Mouse (Mus musculus): ENCODE data around the gene Jak3.
A peak's percentile ranks its signal among the peaks of the same experiment; 100 is the strongest.

Jak3 gene

DNA sequence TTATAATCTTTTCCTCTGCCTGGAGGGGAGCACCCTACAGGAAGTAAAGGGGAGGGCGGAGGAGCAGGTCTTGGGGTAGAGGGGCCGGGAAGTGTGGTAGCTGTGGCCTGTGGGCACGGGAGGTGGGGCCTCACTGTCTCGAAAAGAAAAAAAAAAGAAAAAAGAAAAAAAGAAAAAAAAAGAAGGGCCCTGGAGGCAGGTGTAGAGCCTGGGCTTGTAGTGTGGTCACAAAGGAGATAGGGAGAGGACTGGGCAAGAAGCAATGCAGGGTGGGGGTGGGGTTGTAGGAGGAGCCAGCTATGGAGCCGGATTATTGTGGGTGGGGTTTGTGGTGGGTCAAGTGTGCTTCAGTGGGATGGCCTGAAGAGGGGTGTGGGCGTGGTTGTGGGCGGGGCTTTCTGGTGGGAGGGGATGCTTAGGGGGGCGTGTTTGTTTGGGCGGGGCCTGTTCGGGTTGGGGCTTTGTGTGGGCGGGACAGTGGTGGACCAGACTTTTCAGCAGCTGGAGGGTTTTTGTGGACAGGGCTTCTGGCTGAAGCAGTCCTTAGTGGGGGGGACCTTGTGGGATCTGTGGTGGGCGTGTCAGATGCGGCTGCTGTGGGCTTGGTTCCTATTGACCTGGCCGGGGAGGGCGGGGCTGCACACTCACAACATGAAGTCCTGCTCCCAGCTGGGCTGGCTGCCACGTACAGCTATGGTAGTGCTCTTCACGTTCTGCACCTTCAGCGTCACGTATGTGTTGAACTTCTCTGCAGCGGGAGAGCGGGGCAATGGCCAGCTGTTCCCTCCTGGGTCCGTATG lies 10.6 kb upstream of the Jak3 start:
- DNase-seq (ENCODE audit: low spot score): peak; percentile 66

DNA sequence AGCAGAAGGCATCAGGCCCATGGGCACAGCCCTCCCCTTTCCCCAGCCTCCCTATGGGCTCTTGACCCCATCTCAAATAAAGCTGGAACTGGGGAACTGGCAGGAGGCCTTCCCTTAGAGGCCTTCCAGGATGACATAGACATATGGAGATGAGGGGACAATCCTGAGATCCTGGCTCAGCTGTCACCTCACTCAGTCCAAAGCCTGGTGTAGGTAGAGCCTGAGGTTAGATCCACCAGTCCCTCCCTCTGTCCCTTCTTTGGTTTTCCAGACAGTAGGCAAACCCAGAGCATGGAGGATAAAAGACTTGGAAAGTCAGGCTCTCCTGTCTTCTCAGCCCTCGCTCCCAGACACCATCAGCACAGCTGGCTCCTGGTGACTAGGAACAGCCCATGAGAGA lies 9.2 kb upstream of the Jak3 start:
- no peak for DNase-seq (ENCODE audit: low spot score)

DNA sequence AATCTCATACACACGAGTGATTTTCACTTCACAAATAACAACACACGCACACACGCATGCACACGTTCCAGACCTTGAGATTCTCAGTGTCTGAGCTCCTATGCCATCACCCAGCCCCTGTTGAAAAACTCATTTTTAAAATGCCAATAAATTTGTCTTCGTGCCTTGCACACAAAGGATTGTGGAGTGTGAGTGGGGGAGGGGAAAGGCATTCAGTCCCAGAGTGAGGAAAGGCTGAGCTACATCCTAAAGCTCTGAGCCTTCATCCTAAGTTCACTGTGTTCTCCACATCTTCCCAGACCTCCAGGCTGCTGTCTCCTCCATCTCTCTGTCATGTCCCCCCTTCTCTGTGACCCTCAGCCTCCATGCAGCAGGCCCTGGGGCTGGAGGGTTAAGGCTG lies 8.8 kb upstream of the Jak3 start:
- no peak for DNase-seq (ENCODE audit: low spot score)

DNA sequence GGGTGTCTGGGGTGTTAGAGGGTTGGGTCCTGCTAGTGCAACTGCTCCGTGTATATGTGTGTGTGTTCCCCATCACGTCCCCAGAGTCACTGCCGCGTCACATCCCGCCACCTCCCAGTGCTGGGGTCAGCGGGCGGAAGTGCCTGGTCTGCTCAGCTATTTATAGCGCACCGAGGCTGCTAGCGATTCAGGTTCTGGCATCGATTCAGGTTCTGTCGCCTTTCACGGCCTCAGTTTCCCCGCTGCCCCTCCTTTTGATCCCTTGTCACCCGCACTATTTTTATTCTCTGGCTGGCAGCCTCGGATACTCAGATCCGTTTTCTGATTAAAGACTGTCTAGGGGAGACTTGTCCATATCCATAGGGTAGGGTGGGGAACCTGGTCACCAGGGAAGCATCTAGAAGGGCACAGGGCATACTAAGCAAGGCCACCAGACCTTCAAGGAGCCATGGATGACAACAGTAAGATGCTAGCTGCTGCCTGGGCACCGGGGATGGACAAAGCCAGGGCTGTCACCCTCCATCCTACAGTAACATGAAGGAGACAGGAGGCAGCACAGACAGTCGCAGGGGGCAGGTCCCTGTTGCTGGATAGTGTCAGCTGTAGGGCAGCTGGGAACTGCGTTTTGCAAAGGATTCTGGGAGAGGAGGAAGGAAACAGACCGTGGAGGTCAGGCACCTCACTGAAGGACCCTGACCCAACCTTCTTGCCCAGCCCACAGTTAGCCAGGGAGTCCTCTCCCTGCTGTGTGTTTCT lies 7.7 kb upstream of the Jak3 start:
- DNase-seq (ENCODE audit: low spot score): no peak

DNA sequence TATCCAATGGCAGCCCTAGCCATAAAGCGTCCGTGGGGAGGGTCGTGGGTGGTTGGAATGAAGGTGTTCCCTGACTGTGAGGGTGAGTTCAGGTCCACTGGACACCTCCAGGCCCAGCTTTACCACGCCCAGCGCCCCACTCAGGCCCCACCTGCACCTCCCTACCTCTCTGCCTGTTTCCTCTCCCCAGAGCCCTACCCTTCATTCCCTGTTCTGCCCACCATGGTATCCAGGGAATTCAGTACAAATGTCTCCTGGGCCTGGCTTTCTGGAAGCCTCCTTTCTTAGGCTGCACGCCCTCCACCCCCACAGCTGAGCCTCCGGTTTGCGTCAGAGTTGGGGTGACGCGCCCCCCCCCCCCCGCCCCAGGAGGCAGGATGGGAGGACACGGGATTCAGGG lies 5.9 kb upstream of the Jak3 start:
- DNase-seq (ENCODE audit: low spot score): no peak

DNA sequence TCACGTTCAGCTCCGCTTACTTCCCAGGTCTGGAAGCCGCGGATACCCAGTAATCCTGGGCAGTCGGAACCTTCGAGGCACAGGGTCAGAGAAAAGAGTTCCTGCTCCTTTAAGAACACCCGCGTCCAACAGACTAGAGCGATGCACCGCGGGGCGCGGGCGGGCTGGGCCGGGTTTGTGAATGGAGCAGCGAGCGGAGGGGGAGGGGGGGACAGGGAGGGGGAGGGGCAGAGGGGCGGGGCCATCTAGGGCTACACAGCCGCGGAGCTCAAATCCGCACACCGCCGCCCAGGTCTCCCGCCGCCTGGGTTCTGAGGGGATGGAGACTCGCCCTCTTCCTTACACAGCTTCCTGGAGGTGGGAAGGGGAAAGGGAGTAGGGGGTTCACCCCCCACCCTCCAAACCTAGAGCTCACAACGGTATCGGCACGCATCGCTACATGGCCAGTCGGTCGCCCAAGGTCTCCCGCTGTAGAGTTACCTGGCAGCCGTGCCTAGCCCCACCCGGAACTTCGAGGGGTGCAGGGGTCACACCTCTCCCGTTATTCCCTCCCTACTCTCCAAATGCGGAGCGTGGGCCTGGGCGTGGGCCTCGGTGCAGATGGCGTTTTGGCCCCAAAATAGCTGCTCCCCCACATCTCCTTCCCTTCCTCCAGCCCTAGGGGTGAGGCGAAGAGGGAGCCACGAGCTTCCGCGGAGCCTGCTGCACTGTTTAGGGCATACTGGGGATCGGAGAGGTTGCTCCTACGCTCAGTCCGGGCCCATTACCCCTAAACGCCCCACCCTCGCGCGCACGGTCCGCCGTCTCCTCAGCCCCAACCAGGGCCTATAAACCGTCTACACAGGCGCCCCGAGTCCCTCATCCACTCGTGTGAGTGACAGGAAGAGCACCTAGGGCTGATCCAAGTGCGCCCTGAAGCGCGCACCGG lies 5.2 kb upstream of the Jak3 start:
- peak; percentile 78 for DNase-seq (ENCODE audit: low spot score)

DNA sequence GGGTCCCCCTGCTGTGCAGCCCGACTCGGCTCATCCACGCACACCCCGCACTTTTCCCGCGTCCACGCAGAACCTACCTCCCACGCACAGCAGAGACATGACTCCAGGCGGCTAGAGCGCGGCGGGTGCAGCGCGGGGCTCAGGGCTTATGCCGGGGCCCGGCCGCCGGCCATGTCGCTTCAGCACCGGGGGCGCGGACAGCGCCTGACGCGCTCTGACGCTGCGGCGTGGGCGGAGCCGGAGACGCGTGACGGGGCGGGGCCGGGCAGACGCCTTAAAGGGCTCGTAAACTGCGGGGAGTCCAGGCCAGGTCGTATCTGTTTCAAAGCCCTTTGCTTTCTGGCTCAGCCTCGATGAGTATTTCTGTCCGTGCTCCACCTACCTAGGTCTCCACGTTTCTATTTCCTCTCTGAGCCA lies 4.5 kb upstream of the Jak3 start, which contains the start of gene Unc13a:
TSS of gene Unc13a (minus strand) at position 209 of the 417 bp plus-strand sequence.
- peak; percentile 92 for DNase-seq (ENCODE audit: low spot score)

DNA sequence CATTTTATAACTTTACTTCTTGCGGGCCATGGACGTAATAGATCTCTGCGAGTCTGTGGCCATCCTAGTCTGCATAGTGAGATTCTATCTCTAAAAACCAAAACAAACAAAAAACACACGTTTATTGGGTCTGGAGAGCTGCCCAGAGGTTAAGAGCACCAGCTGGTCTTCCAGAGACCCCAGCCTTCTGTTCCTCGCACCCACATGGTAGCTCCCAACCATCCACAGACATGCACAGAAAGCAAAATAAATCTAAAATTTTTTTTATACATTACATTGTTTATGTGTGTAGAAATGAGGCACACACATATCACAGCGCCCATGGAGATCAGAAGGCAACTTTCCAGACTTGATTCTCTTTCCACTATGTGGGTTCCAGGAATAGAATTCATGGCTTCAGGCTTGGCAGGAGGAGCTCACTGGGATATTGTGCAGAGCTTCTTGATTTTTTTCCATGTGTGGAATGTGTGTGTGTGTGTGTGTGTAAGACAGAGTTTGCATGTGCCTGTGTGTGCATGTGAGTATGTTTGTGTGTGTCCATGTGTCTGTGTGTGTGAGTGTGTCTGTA lies 3.8 kb upstream of the Jak3 start:
- no peak for DNase-seq (ENCODE audit: low spot score)

DNA sequence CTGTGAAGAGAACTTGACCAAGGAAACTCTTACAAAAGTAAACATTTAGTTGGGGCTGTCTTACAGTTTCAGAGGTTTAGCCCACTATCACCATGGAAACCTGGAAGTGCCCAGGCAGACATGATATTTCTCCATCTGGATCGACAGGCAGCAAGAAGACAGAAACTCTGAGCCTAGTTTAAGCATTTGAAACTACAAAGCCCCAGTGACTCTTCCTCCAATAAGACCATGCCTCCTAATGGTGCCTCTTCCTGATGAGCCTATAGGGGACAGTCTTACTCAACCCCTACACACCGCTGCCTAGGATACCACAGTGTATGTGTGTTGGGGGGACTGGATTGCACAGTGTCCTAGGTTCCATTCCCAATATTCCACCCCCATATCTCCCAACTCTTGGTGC lies 2.0 kb upstream of the Jak3 start:
- no peak for DNase-seq (ENCODE audit: low spot score)

DNA sequence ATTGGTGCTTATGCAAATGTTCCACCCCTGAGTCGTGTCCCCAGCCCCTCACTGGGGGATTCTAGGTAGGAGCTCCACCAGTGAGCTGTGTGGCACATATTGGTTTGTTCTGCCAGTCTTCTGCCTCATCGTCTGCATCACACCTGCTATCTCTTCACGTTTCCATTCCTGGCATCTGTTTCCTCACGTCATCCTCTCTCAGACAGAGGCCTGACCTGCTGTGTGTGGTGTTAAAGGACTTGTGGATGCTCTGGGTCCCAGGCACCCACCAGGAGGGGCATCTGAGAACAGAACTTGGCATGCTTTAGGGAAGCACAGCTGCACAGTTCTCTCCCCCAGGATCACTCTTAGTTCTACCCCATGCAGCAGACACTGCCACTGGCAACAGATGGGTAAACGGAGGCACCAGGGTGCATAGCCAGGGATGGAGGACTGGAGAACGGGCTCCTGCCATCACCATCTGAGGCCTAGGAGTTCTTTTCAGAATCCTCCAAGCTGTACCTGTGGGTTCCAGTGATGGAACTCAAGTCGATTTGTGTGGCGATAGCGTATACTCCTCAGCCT lies 558 bp upstream of the Jak3 start:
- DNase-seq (ENCODE audit: low spot score): no peak

DNA sequence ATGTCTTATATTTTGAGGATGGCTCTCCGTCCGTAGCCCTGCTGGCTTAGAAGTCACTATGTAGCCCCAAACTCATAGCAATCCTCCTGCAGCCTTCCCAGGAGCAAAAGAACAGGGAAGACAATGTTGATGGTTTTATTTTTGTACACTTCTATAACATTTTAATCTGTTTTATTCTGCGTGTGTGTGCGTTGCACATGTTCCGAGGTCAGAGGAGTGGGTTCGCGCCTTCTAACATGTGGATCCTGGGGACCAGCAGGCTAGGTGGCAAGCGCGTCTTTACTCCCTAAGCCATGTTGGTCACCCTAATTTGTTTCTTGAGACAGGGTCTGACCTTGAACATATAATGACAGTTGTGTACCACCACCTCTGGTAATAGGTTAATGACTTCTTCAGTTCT lies 707 bp downstream of the Jak3 start:
- DNase-seq (ENCODE audit: low spot score): no peak

DNA sequence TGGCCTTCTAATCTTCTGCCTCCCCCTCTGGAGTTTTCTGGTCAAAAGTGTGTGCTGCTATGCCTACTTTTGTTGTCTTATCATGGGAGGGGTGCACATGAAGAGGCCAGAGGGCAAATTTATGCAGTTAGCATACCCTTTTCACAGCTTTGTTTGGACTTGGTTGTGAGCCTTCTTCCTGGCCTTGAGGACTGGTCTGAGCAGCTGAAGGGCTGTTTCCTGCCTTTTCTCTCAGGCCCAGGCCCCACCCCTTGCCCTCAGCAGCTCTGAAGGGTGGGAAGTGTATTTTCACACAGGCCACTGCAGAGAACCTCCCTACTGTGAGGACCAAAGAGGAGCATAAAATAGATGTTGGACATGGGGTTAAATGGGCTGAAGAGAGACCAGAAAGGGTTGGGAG lies 1.5 kb downstream of the Jak3 start:
- DNase-seq (ENCODE audit: low spot score): no peak

DNA sequence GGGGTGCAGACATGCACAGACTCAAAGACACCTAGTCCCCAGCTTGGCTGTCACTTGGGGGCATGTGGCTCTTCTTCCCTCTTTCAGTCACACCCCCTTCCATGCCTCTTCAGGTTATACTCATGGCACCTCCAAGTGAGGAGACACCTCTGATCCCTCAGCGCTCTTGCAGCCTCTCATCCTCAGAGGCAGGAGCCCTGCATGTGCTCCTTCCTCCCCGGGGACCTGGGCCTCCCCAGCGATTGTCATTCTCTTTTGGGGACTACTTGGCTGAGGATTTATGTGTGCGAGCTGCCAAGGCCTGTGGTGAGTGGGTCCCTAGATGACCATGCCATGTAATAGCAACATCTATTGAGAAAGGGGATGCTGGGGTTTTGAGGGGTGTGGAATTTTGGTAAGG lies 2.1 kb downstream of the Jak3 start:
- no peak for DNase-seq (ENCODE audit: low spot score)

DNA sequence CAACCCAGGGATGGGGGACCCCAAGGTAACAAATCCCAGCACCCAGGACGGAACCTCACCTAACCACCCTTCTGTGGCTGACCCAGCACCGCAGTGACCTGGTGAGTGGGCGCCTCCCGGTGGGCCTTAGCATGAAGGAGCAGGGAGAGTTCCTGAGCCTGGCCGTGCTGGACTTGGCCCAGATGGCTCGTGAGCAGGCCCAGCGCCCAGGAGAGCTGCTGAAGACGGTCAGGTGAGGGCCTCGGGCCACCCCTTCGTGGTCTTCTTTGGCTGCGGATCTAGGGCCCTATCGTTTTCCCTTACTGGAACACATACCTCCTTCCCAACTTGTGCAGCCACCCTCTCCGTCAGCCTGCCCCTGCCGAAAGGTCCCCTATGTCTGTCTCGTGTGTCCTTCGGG lies 3.0 kb downstream of the Jak3 start:
- DNase-seq (ENCODE audit: low spot score): no peak

DNA sequence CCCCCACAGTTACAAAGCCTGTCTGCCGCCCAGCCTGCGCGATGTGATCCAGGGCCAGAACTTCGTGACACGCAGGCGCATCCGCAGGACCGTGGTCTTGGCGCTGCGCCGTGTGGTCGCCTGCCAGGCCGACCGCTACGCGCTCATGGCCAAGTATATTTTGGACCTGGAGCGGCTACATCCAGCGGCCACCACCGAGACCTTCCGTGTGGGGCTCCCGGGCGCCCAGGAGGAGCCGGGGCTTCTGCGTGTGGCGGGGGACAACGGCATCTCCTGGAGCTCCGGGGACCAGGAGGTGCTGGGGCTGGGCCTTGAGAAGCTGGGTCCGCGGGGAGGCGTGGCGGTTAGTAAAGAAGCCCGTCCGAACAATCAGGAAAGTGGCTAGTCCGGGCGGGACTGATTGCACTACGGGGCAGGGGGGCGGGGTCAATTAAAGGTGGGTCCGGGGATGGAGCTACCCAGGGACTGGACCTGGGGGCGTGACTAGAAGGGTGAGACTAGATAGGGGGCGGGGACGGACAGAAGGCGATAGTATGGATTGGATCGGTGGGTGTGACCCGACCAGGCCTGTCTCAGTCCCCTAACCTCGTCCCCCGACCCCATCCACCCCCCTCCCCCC lies 3.6 kb downstream of the Jak3 start:
- DNase-seq (ENCODE audit: low spot score): no peak

DNA sequence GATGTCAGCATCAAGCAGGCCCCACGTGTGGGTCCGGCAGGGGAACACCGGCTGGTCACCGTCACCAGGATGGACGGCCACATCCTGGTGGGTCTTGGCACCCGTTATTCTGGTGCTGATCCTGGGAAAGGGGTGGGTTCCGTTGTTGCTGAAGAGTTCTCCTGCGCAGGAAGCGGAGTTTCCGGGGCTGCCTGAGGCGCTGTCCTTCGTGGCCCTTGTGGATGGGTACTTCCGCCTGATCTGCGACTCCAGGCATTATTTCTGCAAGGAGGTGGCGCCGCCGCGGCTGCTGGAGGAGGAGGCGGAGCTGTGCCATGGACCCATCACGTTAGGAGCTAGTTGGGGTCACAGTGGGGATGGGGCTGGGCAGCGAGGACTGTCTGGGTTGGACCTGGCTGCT lies 4.4 kb downstream of the Jak3 start:
- no peak for DNase-seq (ENCODE audit: low spot score)

DNA sequence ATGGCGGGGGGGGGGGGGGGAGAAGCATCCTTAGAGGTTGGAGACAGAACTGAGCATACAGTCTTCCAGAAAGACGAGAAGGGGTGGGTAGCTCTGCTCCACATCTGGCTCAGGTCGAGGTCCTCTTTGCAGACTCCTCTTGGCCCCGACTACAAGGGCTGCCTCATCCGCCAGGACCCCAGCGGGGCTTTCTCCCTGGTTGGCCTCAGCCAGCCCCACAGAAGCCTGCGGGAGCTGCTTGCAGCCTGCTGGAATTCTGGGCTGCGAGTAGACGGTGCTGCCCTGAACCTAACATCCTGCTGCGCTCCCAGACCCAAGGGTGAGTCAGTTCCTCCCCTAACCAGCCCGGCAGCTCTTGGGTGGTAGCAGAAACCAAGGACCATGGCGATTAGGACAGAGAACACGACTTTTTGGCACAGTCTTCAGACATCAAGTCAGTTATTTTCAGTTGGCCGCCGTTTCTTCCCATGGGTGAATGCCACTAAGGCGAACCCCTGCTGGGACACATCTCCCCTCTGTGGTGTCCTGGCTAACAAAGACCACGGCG lies 5.3 kb downstream of the Jak3 start:
- DNase-seq (ENCODE audit: low spot score): no peak

DNA sequence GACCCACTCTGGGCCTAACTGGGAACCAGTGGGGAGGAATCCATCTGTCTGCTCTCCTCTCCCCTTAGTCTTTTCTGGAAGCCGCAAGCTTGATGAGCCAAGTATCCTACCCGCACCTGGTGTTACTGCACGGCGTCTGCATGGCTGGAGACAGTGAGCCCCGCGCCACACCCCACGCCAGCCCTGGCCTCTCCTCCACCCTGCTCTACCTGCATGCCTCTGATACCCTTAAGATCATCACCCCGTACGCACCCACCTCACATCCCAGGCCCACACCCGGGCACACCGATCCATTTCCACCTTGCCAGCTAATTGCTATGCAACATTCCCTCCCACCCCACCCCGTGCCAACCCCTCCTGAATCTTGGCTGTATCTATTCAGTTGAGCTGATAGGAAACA lies 6.7 kb downstream of the Jak3 start:
- no peak for DNase-seq (ENCODE audit: low spot score)

DNA sequence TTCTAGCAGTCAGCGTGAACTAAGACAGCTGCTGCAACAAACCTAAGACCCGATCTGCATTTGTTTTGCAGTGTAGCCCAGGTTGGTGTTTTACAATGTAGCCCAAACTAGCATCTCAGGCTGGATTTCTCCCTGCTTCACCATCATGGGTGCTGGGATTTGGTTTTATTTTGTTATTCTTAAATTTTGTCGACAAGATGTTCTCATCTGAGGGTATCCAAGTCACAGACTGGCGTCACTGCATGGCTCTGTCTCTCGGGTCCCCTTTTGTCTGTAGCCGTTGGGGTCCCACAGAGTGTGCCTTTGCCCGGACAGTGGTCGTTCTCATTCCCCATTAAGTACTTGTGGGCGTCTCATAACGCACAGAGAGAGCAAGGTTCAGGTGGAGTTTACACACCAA lies 8.6 kb downstream of the Jak3 start:
- DNase-seq (ENCODE audit: low spot score): no peak

DNA sequence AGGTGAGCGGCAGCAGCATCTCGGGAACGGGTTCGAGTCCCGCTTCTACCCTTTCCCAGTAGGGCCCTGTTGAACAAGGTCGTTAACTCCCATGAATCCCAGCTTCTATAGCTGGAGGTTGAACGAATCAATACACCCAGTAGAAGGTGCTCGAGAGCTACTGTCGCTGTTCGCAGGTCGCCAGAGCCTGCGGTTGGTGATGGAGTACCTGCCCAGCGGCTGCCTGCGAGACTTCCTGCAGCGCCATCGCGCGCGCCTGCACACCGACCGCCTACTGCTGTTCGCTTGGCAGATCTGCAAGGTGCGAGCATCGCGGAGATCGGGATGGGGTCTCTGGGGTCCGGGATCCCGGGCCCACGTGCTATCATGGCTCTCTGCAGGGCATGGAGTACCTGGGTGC lies 9.5 kb downstream of the Jak3 start:
- no peak for DNase-seq (ENCODE audit: low spot score)

DNA sequence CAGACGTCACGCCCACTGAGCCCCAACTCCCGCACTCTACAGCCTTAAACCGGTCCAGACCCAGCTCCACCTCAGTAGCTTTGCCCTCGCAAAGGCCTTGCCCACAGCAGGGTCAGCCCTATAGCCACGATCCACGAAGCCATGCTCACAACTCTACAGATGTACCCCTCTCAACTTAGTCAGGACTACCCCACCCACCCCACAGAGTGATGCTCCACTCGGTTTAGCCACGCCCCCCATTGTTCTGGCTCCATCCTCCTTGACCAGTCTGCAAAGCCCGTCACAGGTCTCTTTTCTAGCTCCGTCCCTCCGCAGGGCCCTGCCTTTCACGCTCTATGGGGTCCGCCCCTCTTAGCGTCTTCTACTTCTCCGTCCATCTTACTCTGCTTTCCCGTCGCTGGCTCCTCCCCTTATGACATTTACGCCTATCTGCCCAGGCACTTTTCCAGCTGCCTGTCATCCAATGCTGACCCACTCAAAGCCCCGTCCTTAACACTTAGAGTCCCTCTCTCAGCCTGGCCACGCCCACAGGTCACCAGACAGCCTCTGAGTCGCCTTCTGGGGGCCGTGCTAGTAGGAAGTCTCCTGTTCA lies 10.1 kb downstream of the Jak3 start:
- DNase-seq (ENCODE audit: low spot score): no peak

Data from layer of hippocampus, adult 11-12 months (tissue).